Mouse (Mus musculus): ENCODE data around the gene Myrfl. TPM values are rescaled to one million over a fixed set of nuclear protein-coding genes. Genes with fewer than 3 reads are reported as not detected.

The Myrfl gene
- polyA plus RNA-seq, 1 experiment from 2014 or later, result 0.06 TPM

- POLR2A ChIA-PET, result interaction anchor here (0.6 kb wide), 1 partner anchor 101 kb away, joined by 3 read pairs; the partner anchor contains the start of gene Myrfl
- CTCF ChIA-PET, result no interaction called here
- TF ChIP-seq CTCF (IDR thresholded peaks at IDR 0.05), result no peak
- ATAC-seq, result no peak
- no peaks in the 10 kb centered on the region for H3K27me3 ChIP-seq
- DNase-seq (ENCODE audit: low read depth, low spot score), result no peak
- in situ Hi-C loops (cut with MboI; ENCODE audit: low pct_unique_long_range_greater_than_20kb), result no loop called here
These were observed 100.7 kb downstream of the Myrfl start for GRCm38 (mm10) chr10:116796066-116796465.

DNA sequence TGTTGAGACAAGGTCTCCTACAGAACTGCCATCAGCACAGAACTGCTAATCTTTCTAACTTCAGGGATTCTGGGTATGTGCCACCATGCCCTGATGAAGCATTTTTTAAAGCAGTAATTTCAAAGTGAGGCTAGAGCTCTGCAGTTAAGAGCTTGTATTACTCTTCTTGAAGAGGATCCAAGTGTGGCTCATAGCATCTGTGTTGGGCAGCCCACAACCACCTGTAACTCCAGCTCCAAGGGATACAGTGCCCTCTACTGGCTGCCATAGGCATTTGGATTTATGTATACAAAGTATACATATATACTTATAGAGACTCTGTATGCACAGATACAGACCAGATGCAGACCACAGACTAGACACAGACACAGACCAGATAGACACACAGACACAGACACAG, 107.6 kb downstream of the Myrfl start:
- no peaks in the 10 kb centered on the region for H3K27me3 ChIP-seq
- DNase-seq (ENCODE audit: low read depth, low spot score), result no peak
- ChIA-PET CTCF (interaction anchor here (0.9 to 2.1 kb wide), 9 partner anchors 10 to 459 kb away, joined by 3 to 6 read pairs (median 4); no protein-coding TSS in a partner anchor), POLR2A (no interaction called here)
- in situ Hi-C loops (cut with MboI; ENCODE audit: low pct_unique_long_range_greater_than_20kb), result loop anchor here (10.0 kb wide), 1 partner anchor 454 kb away; no protein-coding TSS in a partner anchor
- no peak for ATAC-seq
- peak; percentile 82 for TF ChIP-seq CTCF (IDR thresholded peaks at IDR 0.05)

GRCm38 (mm10) chr10:116788431-116788830, 108.3 kb downstream of the Myrfl start:
- no peaks in the 10 kb centered on the region for H3K27me3 ChIP-seq
- ATAC-seq (no peak), DNase-seq (ENCODE audit: low read depth, low spot score) (no peak)
- no peak for TF ChIP-seq CTCF (IDR thresholded peaks at IDR 0.05)
- CTCF ChIA-PET, result interaction anchor here (0.9 to 2.1 kb wide), 9 partner anchors 10 to 459 kb away, joined by 3 to 6 read pairs (median 4); no protein-coding TSS in a partner anchor
- POLR2A ChIA-PET, result interaction anchor here (0.6 kb wide), 1 partner anchor 67 kb away, joined by 4 read pairs; no protein-coding TSS in a partner anchor
- in situ Hi-C loops (cut with MboI; ENCODE audit: low pct_unique_long_range_greater_than_20kb), result loop anchor here (10.0 kb wide), 1 partner anchor 454 kb away; no protein-coding TSS in a partner anchor

GRCm38 (mm10) chr10:116784098-116784497, 112.6 kb downstream of the Myrfl start:
- ChIA-PET CTCF (no interaction called here), POLR2A (no interaction called here)
- DNase-seq (ENCODE audit: low read depth, low spot score) (no peak), ATAC-seq (no peak)
- in situ Hi-C loops (cut with MboI; ENCODE audit: low pct_unique_long_range_greater_than_20kb), result loop anchor here (10.0 kb wide), 1 partner anchor 449 kb away; no protein-coding TSS in a partner anchor
- no peaks in the 10 kb centered on the region for H3K27me3 ChIP-seq
- TF ChIP-seq CTCF (IDR thresholded peaks at IDR 0.05), result no peak

DNA sequence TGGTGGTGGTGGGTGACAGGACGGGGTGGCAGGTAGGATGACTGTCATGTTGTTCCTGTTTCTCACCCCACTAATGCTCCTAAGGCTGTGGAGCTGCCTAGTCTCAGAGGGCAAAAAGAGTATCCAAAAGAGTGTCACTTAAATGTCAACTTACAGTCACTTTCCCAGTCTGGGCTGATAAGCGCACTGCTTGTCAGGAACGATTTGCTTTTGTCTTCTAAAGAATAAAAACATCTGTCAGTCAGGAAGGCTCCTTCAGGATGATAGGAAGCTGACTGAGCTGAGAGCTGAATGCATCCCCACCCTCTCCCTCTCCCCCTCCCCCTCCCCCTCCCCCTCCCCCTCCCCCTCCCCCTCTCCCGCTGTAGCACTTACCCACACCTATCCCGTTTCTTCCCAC, 113.7 kb downstream of the Myrfl start:
- DNase-seq (ENCODE audit: low read depth, low spot score) (no peak), ATAC-seq (no peak)
- no peaks in the 10 kb centered on the region for H3K27me3 ChIP-seq
- TF ChIP-seq CTCF (IDR thresholded peaks at IDR 0.05), result no peak
- ChIA-PET CTCF (no interaction called here), POLR2A (no interaction called here)
- in situ Hi-C loops (cut with MboI; ENCODE audit: low pct_unique_long_range_greater_than_20kb), result loop anchor here (10.0 kb wide), 1 partner anchor 448 kb away; no protein-coding TSS in a partner anchor

DNA sequence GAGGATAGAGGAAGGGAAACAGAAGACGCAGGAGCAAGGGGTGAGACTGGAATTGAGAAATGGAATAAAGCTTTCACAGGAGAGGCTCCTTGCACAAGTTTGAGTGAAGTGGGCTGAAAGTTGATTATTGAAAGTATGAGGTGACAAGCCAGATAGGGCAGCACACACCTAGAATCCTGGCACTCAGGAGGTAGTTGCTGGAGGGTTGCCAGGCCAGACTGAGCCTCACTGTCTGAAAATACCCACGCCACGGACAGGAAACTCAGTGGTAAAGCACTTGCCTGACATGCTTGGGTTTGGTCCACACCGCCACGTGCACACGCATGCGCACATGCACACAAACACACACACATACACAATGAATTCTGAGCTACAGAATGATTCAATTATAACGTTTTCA, 118.8 kb downstream of the Myrfl start:
- H3K27me3 ChIP-seq, result no peaks in the 10 kb centered on the region
- ChIA-PET POLR2A (no interaction called here), CTCF (interaction anchor here (1.2 kb wide), 1 partner anchor 11 kb away, joined by 4 read pairs; no protein-coding TSS in a partner anchor)
- no peak for ATAC-seq
- in situ Hi-C loops (cut with MboI; ENCODE audit: low pct_unique_long_range_greater_than_20kb), result no loop called here
- TF ChIP-seq CTCF (IDR thresholded peaks at IDR 0.05), result no peak
- no peak for DNase-seq (ENCODE audit: low read depth, low spot score)

DNA sequence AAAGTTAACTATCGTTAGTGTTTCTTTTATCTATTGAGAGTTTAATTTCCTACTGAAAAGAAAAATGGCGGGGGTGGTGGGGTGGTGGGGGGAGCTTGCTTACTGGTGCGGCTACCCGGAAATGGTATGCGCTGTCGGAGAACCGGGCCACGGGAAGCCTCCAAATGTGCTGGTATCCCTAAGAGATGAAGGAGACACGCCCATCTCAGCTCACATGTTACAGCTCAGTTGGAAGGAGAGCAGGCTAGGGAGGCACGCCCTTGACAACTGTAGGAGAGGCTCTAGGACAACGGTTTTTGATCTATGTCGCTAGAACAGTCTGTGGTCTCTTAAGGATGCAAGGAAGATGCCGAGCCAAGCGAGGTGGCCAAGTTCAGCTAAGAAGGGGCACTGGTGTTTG, 119.9 kb downstream of the Myrfl start:
- no peak for DNase-seq (ENCODE audit: low read depth, low spot score)
- ChIA-PET CTCF (no interaction called here), POLR2A (no interaction called here)
- no peak for ATAC-seq
- in situ Hi-C loops (cut with MboI; ENCODE audit: low pct_unique_long_range_greater_than_20kb), result no loop called here
- no peaks in the 10 kb centered on the region for H3K27me3 ChIP-seq
- no peak for TF ChIP-seq CTCF (IDR thresholded peaks at IDR 0.05)

- no peak for TF ChIP-seq CTCF (IDR thresholded peaks at IDR 0.05)
- no peaks in the 10 kb centered on the region for H3K27me3 ChIP-seq
- ATAC-seq (no peak), DNase-seq (ENCODE audit: low read depth, low spot score) (no peak)
- ChIA-PET POLR2A (no interaction called here), CTCF (interaction anchor here (1.0 to 1.5 kb wide), 2 partner anchors 9 to 25 kb away, joined by 3 read pairs; no protein-coding TSS in a partner anchor)
- in situ Hi-C loops (cut with MboI; ENCODE audit: low pct_unique_long_range_greater_than_20kb), result no loop called here
These were observed 122.6 kb downstream of the Myrfl start for GRCm38 (mm10) chr10:116773846-116774750.

GRCm38 (mm10) chr10:116771215-116771935, 125.3 kb downstream of the Myrfl start:
- in situ Hi-C loops (cut with MboI; ENCODE audit: low pct_unique_long_range_greater_than_20kb), result no loop called here
- ATAC-seq (peak; percentile 88), DNase-seq (ENCODE audit: low read depth, low spot score) (peak; percentile 78)
- TF ChIP-seq CTCF (IDR thresholded peaks at IDR 0.05), result no peak
- no peaks in the 10 kb centered on the region for H3K27me3 ChIP-seq
- ChIA-PET POLR2A (interaction anchor here (0.6 kb wide), 1 partner anchor 190 kb away, joined by 3 read pairs; no protein-coding TSS in a partner anchor), CTCF (interaction anchor here (1.0 to 1.8 kb wide), 3 partner anchors 17 to 231 kb away, joined by 3 to 4 read pairs (median 3); no protein-coding TSS in a partner anchor)

GRCm38 (mm10) chr10:116768642-116769041, 128.1 kb downstream of the Myrfl start:
- CTCF ChIA-PET, result no interaction called here
- no peak for TF ChIP-seq CTCF (IDR thresholded peaks at IDR 0.05)
- no peak for ATAC-seq
- in situ Hi-C loops (cut with MboI; ENCODE audit: low pct_unique_long_range_greater_than_20kb), result no loop called here
- H3K27me3 ChIP-seq, result no peaks in the 10 kb centered on the region
- no peak for DNase-seq (ENCODE audit: low read depth, low spot score)
- POLR2A ChIA-PET, result interaction anchor here (0.6 kb wide), 1 partner anchor 13 kb away, joined by 3 read pairs; no protein-coding TSS in a partner anchor

Data from Patski (cell line).